Mouse (Mus musculus) embryonic facial prominence, embryonic 14.5 days (tissue): ENCODE results near the gene Dstyk. TPM values are rescaled to one million over a fixed set of nuclear protein-coding genes. Genes with fewer than 3 reads are reported as not detected.

Experiments
- ATAC-seq: fragments of 200-750 bp; cut with Nextera tagmentation; 2 replicates; pipeline ENCODE4 v1.8.0; 2017; ENCODE audit warnings: low read depth, moderate number of reproducible peaks, moderate TSS enrichment
- DNase-seq: peaks from one replicate; pipeline ENCODE4 v3.0.0-alpha.2; 2015; ENCODE audit warnings: low spot score
- H3K27ac ChIP-seq: fragments of 300-500 bp; sonication (generic); replicated peaks from 2 replicates; pipeline ENCODE4 v1.5.1; 2014; ENCODE audit warnings: low read depth, mild to moderate bottlenecking, low read length, moderate library complexity
- H3K27me3 ChIP-seq: fragments of 300-500 bp; sonication (generic); replicated peaks from 2 replicates; pipeline ENCODE4 v1.6.1; 2014; ENCODE audit warnings: low read length; ENCODE audit not compliant: control insufficient read depth, insufficient read depth
- H3K36me3 ChIP-seq: fragments of 300-500 bp; sonication (generic); 2 replicates; pipeline ENCODE4 v1.6.1; 2014; ENCODE audit warnings: low read length, mixed read lengths; ENCODE audit not compliant: control insufficient read depth, insufficient read depth
- H3K4me1 ChIP-seq: fragments of 300-500 bp; sonication (generic); 2 replicates; pipeline ENCODE4 v1.6.1; 2014; ENCODE audit warnings: antibody characterized with exemption, low read length; ENCODE audit not compliant: control insufficient read depth, insufficient read depth
- H3K4me2 ChIP-seq: fragments of 300-500 bp; sonication (generic); 2 replicates; pipeline ENCODE4 v1.6.1; 2014; ENCODE audit warnings: low read depth, mild to moderate bottlenecking, low read length, moderate library complexity, mixed read lengths
- H3K4me3 ChIP-seq: fragments of 300-500 bp; sonication (generic); 2 replicates; pipeline ENCODE4 v1.5.1; 2014; ENCODE audit warnings: low read depth, mild to moderate bottlenecking, low read length
- H3K9ac ChIP-seq: fragments of 300-500 bp; sonication (generic); 2 replicates; pipeline ENCODE4 v1.6.1; 2014; ENCODE audit warnings: low read depth, mild to moderate bottlenecking, low read length, moderate library complexity, mixed read lengths
- H3K9me3 ChIP-seq: fragments of 300-500 bp; sonication (generic); 2 replicates; pipeline ENCODE4 v1.6.1; 2016; ENCODE audit warnings: low read length; ENCODE audit not compliant: control insufficient read depth
- whole genome bisulfite sequencing: fragments of 180-500 bp; shearing (Covaris S2); extraction: QIAGEN DNeasy Blood & Tissue Kit; methylation state at CpG from one replicate; pipeline ENCODE4 v1.1.7; 2014; 5-methylcytosine and 5-hydroxymethylcytosine counted together
- polyA plus RNA-seq: library from polyadenylated mRNA; unstranded; fragments of >200 nt; fragmentation: Nextera tagmentation; extraction: Ambion mirVana; gene quantifications from 2 replicates; pipeline ENCODE4 v1.2.1, GENCODE M21; 2014

Gene Dstyk
- polyA plus RNA-seq, 1 experiment from 2014 or later, result 15.6 TPM

DNA sequence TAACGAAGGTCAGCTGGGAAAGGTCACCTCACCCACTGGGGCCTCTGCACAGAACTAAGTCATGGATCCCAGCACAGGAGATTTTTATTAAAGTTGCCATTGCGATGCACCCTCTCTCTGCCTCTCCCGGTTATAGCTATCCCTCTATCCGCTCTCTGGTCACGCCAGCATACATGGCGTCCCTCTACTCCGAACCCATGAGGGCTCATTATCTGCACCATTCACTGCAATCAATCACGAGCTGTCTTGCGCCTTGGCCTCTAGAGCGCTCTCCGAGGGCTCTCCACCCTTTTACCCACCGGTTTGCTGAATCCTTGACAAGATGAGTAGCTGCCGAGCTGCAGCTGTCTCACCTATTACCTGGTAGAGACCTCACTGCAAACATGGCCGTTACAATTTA is 32.1 kb upstream of the Dstyk start:
- no peaks in the 10 kb centered on the region for H3K9me3 ChIP-seq
- H3K36me3 ChIP-seq, result peaks cover 13% of the 10 kb centered on the region
- DNase-seq (no peak), ATAC-seq (no peak)
- H3K4me1 ChIP-seq, result peaks cover 31% of the 10 kb centered on the region
- H3K27me3 ChIP-seq, result no peaks in the 10 kb centered on the region
- 0 out of 2 replicates have a peak overlapping the region, but pooled peaks have one; percentile 39 for H3K27ac ChIP-seq
- no peak overlapping the region for H3K4me3 ChIP-seq
- H3K4me2 ChIP-seq, result no peak overlapping the region
- H3K9ac ChIP-seq, result no peak overlapping the region
- 74% methylated on average over 14 of the region's 14 CpGs for WGBS

DNA sequence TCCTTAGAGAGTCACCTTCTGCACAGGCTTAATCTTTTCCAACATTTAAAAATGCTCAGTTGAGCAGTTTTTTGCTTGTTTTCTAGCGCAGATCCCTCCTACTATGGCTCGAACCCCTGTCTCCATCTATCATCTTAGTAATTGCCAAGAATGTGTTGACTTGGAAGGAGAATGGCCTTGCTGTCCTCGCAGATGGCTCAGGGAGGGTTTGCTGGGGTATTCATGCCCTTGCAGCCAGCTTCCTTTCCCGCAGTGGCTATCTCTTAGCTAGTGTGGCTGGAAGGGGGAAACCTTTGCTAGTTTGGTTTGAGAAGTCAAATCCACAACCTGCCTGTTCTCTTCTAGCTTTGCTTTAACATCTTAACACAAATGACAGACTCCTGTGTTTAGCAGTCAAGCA is 31.6 kb upstream of the Dstyk start:
- ATAC-seq (no peak), DNase-seq (no peak)
- peaks cover 8% of the 10 kb centered on the region for H3K36me3 ChIP-seq
- no peak overlapping the region for H3K9ac ChIP-seq
- H3K9me3 ChIP-seq, result no peaks in the 10 kb centered on the region
- H3K4me1 ChIP-seq, result peaks cover 34% of the 10 kb centered on the region
- no peak overlapping the region for H3K27ac ChIP-seq
- no peak overlapping the region for H3K4me3 ChIP-seq
- WGBS, result 75% methylated on average over 4 of the region's 4 CpGs
- H3K4me2 ChIP-seq, result no peak overlapping the region
- H3K27me3 ChIP-seq, result no peaks in the 10 kb centered on the region

DNA sequence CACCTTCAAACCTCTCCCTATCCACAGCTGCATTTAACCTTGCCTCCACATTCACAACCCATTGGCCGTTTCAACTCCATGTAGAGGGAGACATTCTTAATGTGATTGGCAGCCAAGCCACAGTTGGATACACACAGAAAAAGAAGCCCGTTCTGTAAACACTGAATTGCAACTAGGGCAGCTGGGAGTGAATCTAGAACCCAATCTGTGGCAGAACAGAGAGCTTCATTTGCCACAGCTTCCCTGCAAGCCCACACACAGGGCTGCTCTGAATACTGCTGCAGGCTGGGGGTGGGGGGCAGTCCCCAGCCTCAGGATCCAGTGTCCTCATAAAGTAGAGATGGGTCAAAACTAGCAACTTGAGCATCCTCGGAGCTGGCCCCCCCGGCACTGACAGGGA is 31.1 kb upstream of the Dstyk start:
- no peak overlapping the region for H3K9ac ChIP-seq
- no peaks in the 10 kb centered on the region for H3K9me3 ChIP-seq
- H3K4me2 ChIP-seq, result no peak overlapping the region
- 84% methylated on average over 4 of the region's 4 CpGs for WGBS
- H3K4me3 ChIP-seq, result no peak overlapping the region
- H3K27ac ChIP-seq, result no peak overlapping the region
- H3K27me3 ChIP-seq, result no peaks in the 10 kb centered on the region
- DNase-seq, result no peak
- H3K36me3 ChIP-seq, result 0 out of 2 replicates have a peak, but pooled peaks cover 3% of the 10 kb centered on the region
- H3K4me1 ChIP-seq, result peaks cover 34% of the 10 kb centered on the region
- ATAC-seq, result no peak

DNA sequence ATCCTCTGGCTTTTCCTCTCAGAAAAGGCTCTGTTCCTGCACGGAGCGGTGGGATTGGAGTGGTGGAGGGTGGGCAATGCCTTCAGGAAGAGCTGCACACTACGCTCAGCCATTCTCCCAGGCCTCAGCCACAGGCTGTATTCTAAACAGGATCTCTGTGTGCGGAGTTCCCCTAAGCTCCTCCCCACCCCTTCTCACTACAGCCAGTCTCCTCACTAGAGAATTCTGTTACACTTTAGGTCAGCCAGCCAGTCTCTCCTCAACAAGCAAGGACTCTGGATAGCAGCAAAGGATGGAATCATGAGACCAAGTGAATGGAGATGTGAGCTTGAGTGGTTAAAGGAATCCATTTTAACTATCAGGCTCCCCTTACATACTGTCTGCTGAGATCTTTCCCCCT is 29.4 kb upstream of the Dstyk start:
- Histone ChIP-seq H3K9ac (no peak overlapping the region; the same call in 1 of the 2 replicates), H3K36me3 (no peaks in the 10 kb centered on the region), H3K4me2 (peak overlapping the region; percentile 73), H3K4me3 (no peak overlapping the region), H3K9me3 (no peaks in the 10 kb centered on the region), H3K27ac (peak overlapping the region; percentile 64; the same call in 1 of the 2 replicates), H3K4me1 (peaks cover 34% of the 10 kb centered on the region), H3K27me3 (no peaks in the 10 kb centered on the region)
- WGBS, result 13% methylated on average over 4 of the region's 4 CpGs
- DNase-seq, result peak; percentile 63
- no peak for ATAC-seq

DNA sequence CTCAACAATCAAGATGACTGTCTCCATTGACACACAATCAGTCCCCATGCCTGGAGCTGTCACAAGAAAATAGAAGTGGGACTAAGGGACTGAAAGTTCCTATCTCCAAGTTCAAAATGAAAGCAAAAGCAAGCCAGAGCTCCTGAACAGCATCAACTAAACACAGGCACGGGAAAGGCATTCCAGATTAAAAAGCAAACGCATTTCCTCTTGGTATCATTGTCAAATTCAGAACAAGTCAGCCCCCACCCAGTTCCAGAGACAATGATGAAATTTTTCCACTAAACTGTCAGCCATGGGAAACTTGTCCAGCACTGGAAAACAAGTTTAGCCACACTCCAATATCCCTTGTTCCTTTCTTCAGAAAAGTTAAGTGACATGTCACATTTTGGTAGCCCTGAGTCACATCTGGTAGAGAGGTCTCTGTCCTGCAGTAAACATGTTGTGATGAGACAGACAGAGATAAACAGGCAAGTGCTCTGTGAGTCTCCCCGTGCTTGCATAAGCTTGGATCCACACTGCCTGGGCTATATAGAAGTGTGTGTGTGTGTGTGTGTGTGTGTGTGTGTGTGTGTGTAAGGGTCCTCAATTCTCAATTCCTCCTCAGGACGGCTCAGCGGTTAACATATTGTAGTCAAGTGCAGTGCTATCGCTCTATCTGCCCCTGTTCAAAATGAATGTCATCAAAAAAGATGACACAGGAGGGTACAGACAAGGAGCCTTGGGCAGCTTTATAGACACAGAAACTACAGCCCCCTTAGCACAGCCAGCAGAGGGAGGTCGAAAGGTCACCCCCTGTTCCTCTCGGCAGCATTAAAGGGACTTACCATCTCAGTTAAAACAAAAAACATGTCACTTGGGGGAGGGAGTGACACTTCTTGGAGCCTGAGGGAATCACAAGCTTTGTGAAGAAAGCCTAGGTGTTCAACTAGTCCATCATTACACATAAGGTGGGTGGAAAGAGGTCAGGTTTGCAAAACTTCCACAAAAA is 28.2 kb upstream of the Dstyk start:
- Histone ChIP-seq H3K4me2 (peak overlapping the region; percentile 73), H3K27me3 (no peaks in the 10 kb centered on the region), H3K9me3 (no peaks in the 10 kb centered on the region), H3K4me3 (peak overlapping the region; percentile 79), H3K27ac (0 out of 2 replicates have a peak overlapping the region, but pooled peaks have one; percentile 64), H3K36me3 (no peaks in the 10 kb centered on the region), H3K4me1 (peaks cover 34% of the 10 kb centered on the region), H3K9ac (peak overlapping the region; percentile 93)
- whole genome bisulfite sequencing, result 52% methylated on average over 7 of the region's 8 CpGs
- no peak for ATAC-seq
- DNase-seq, result no peak

DNA sequence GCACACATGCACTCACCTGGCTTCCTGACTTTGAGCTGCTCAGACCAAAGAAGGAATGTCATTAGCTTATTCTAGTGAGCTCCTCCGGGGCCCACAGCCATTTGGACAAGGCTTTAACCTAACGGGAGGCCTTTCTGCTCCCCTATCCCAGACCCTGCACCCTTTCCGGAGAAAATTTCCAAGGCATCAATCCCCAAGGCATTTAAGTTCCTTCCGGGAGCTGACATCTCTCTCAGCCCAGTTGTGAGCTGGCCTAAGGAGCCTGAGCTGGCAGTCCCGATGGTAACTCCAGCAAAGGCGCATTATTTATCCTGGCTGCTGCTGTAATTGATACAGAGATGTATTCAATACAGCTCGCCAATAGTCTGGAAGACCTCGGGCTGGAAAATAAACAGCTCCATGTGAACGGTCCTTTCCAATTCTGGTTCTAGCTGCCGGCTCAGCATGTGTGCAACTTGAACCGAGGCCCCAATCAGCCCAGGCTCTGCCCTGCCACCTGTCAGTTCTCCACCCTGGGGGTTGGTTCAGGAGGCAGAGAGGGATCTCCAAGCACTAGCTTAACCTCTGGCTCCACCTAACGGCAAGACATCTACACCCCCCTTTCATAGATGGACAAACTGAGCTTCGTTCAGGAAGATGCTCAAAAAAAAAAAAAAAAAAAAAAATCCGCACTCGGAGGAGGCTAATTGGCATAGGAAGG is 27.3 kb upstream of the Dstyk start:
- Histone ChIP-seq H3K9ac (peak overlapping the region; percentile 93), H3K9me3 (no peaks in the 10 kb centered on the region), H3K27me3 (no peaks in the 10 kb centered on the region), H3K4me1 (peaks cover 29% of the 10 kb centered on the region), H3K27ac (peak overlapping the region; percentile 84; the same call in 1 of the 2 replicates), H3K4me3 (peak overlapping the region; percentile 79), H3K36me3 (no peaks in the 10 kb centered on the region), H3K4me2 (peak overlapping the region; percentile 73)
- ATAC-seq (peak; percentile 38), DNase-seq (peak; percentile 89)
- 9% methylated on average over 15 of the region's 15 CpGs for WGBS

DNA sequence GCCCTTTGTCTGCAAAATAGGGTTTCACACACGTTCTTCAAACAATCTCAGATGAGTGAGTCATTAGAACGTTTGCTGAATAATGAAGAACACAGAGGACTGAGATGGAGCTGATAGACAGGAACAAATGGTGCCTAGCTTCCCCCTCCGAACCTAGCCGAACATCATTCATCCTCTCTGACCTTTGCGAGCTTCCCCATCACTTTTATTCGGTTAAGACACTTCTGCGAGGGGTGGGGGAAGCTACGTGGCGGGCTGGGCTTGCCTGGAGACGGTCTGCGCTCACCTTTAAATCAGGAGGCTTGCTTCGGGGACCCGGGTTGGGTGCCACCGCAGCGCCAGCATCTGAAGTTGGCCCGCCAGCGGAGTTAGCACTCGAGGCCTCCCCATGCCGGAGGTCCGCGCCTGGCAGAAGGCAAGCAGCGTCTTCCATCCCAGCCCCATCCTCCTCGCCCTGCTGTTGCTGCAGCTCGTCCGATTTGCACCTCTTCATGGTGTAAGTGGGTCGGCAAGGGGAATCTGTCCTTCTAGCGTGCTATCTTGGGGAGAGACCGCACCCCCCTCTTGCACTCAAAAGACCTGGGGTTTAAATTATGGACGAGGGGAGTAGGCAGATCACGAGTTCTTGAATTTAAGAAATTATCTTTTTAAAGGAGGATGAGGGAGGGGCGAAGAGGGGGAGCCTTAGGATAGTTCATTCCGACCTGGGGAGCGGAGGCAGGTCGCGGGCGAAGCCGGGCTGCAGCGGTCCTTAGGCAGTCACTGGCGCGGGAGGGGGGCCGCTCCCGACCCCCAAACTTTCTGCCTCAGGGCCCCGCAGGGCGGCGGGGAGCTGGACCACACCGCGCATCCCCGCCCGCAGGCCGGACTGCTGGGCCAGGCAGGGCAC is 26.4 kb upstream of the Dstyk start, which contains the start of gene Tmcc2:
Gene Tmcc2 (minus strand): TSS at position 591 of the 889 bp plus-strand sequence.
- Histone ChIP-seq H3K36me3 (no peaks in the 10 kb centered on the region), H3K9ac (peak within 1 kb of the TSS; percentile 93), H3K4me3 (peak within 1 kb of the TSS; percentile 79), H3K4me2 (peak within 1 kb of the TSS; percentile 73), H3K27ac (peak within 1 kb of the TSS; percentile 84), H3K9me3 (no peaks in the 10 kb centered on the region), H3K27me3 (no peaks in the 10 kb centered on the region), H3K4me1 (peaks cover 22% of the 10 kb centered on the region)
- ATAC-seq (peak; percentile 5; the same call in 1 of the 2 replicates), DNase-seq (peak; percentile 34)
- WGBS, result under 1% methylated on average over 41 of the region's 50 CpGs

DNA sequence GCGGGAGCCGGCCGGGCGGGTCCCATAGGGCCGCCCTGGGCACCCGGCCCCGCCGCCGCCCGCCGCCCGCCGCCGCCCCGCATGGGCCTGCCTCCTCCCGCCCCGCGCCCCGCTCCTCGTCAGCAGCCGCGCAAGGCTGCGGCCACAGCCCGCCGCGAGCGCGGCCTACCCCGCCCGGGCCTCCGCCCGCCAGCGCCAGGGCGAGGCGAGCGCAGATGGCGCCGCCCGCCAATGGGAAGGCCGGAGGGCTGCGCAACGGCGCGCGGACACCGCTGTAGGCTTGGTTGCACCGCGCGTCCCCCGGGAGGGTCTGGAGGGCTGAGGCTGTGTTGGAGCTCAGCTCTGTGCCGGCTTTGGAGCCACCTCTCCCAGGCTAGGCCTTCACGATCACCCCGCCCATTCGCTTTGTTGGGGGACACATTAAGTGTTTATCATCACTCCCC is 25.8 kb upstream of the Dstyk start:
- H3K9me3 ChIP-seq, result no peaks in the 10 kb centered on the region
- peak overlapping the region; percentile 79 for H3K4me3 ChIP-seq
- no peaks in the 10 kb centered on the region for H3K27me3 ChIP-seq
- peak overlapping the region; percentile 93 for H3K9ac ChIP-seq
- peak overlapping the region; percentile 73 for H3K4me2 ChIP-seq
- H3K36me3 ChIP-seq, result no peaks in the 10 kb centered on the region
- peak overlapping the region; percentile 84 for H3K27ac ChIP-seq
- ATAC-seq (peak; percentile 94), DNase-seq (peak; percentile 93)
- peaks cover 22% of the 10 kb centered on the region for H3K4me1 ChIP-seq
- 0% methylated on average over 5 of the region's 54 CpGs for WGBS
